Mouse (Mus musculus) neural tube, embryonic 12.5 days (tissue): Measurements from ENCODE around the gene Slc6a5. TPM values are rescaled to one million over a fixed set of nuclear protein-coding genes. Genes with fewer than 3 reads are reported as not detected.
"Not testable (repeated sequence)": the region's sequence is repeated elsewhere in the genome, so short reads cannot be mapped to it uniquely, and the experiment has no call there.

Source experiments
- ATAC-seq: fragments of 200-750 bp; cut with Nextera tagmentation; 2 replicates; pipeline ENCODE4 v1.8.0; 2017; ENCODE audit warnings: low read depth, mild to moderate bottlenecking, moderate TSS enrichment, moderate library complexity; ENCODE audit not compliant: low FRiP score
- H3K27ac ChIP-seq: fragments of 300-500 bp; sonication (generic); 2 replicates; pipeline ENCODE4 v1.5.1; 2016
- H3K27me3 ChIP-seq: fragments of 300-500 bp; sonication (generic); replicated peaks from 2 replicates; pipeline ENCODE4 v1.6.1; 2016; ENCODE audit warnings: mild to moderate bottlenecking
- H3K36me3 ChIP-seq: fragments of 300-500 bp; sonication (generic); 2 replicates; pipeline ENCODE4 v1.6.1; 2016; ENCODE audit warnings: mild to moderate bottlenecking
- H3K4me1 ChIP-seq: fragments of 300-500 bp; sonication (generic); 2 replicates; pipeline ENCODE4 v1.6.1; 2016
- H3K4me2 ChIP-seq: fragments of 300-500 bp; sonication (generic); replicated peaks from 2 replicates; pipeline ENCODE4 v1.6.1; 2016; ENCODE audit warnings: mild to moderate bottlenecking
- H3K4me3 ChIP-seq: fragments of 300-500 bp; sonication (generic); 2 replicates; pipeline ENCODE4 v1.5.1; 2016
- H3K9ac ChIP-seq: fragments of 300-500 bp; sonication (generic); 2 replicates; pipeline ENCODE4 v1.6.1; 2016; ENCODE audit warnings: mild to moderate bottlenecking
- H3K9me3 ChIP-seq: fragments of 300-500 bp; sonication (generic); 2 replicates; pipeline ENCODE4 v1.6.1; 2016; ENCODE audit warnings: mild to moderate bottlenecking
- WGBS: fragments of 180-500 bp; shearing (Covaris S2); methylation state at CpG from one replicate; pipeline ENCODE4 v1.1.7; 2016; 5-methylcytosine and 5-hydroxymethylcytosine counted together
- polyA plus RNA-seq: library from polyadenylated mRNA; unstranded; fragments of >200 nt; fragmentation: Nextera tagmentation; extraction: Ambion mirVana; gene quantifications from 2 replicates; pipeline ENCODE4 v1.2.1, GENCODE M21; 2016

Gene Slc6a5
- polyA plus RNA-seq, 1 experiment from 2014 or later = 13.5 TPM

GRCm38 (mm10) chr7:49914946-49915345, 5.0 kb downstream of the Slc6a5 start:
- Histone ChIP-seq H3K27me3 (peaks cover 88% of the 10 kb centered on the region), H3K4me3 (peak overlapping the region; percentile 45), H3K4me1 (peaks cover 4% of the 10 kb centered on the region; the same call in 1 of the 2 replicates), H3K36me3 (0 out of 2 replicates have a peak, but pooled peaks cover 3% of the 10 kb centered on the region), H3K27ac (no peak overlapping the region), H3K9me3 (no peaks in the 10 kb centered on the region), H3K9ac (peak overlapping the region; percentile 61), H3K4me2 (peak overlapping the region; percentile 55)
- 1% methylated on average over 9 of the region's 9 CpGs for WGBS
- ATAC-seq = no peak

- peak overlapping the region; percentile 45 for H3K4me3 ChIP-seq
- peak overlapping the region; percentile 55 for H3K4me2 ChIP-seq
- no peak overlapping the region for H3K27ac ChIP-seq
- under 1% methylated on average over 11 of the region's 11 CpGs for WGBS
- no peaks in the 10 kb centered on the region for H3K9me3 ChIP-seq
- H3K27me3 ChIP-seq = peaks cover 83% of the 10 kb centered on the region
- ATAC-seq = no peak
- 0 out of 2 replicates have a peak, but pooled peaks cover 3% of the 10 kb centered on the region for H3K36me3 ChIP-seq
- H3K4me1 ChIP-seq = peaks cover 4% of the 10 kb centered on the region; the same call in 1 of the 2 replicates
- peak overlapping the region; percentile 61 for H3K9ac ChIP-seq
Observed at GRCm38 (mm10) chr7:49915471-49915870, 5.5 kb downstream of the Slc6a5 start.

- peaks cover 43% of the 10 kb centered on the region for H3K27me3 ChIP-seq
- H3K4me1 ChIP-seq = peaks cover 4% of the 10 kb centered on the region; the same call in 1 of the 2 replicates
- 86% methylated on average over 4 of the region's 4 CpGs for WGBS
- no peak for ATAC-seq
- 0 out of 2 replicates have a peak, but pooled peaks cover 3% of the 10 kb centered on the region for H3K36me3 ChIP-seq
- H3K4me3 ChIP-seq = no peak overlapping the region
- H3K9me3 ChIP-seq = no peaks in the 10 kb centered on the region
- H3K9ac ChIP-seq = no peak overlapping the region
- H3K27ac ChIP-seq = no peak overlapping the region
- H3K4me2 ChIP-seq = no peak overlapping the region
Observed at GRCm38 (mm10) chr7:49919494-49919893, 9.5 kb downstream of the Slc6a5 start.

- Histone ChIP-seq H3K9ac (no peak overlapping the region), H3K4me1 (peaks cover 4% of the 10 kb centered on the region; the same call in 1 of the 2 replicates), H3K27me3 (peaks cover 33% of the 10 kb centered on the region), H3K36me3 (peaks cover 3% of the 10 kb centered on the region; the same call in 1 of the 2 replicates), H3K4me3 (no peak overlapping the region), H3K27ac (no peak overlapping the region), H3K9me3 (no peaks in the 10 kb centered on the region), H3K4me2 (no peak overlapping the region)
- no peak for ATAC-seq
- 78% methylated on average over 4 of the region's 4 CpGs for WGBS
Observed at GRCm38 (mm10) chr7:49920751-49921150, 10.8 kb downstream of the Slc6a5 start.

- Histone ChIP-seq H3K27me3 (peaks cover 11% of the 10 kb centered on the region; the same call in 1 of the 2 replicates), H3K4me2 (0 out of 2 replicates have a peak overlapping the region, but pooled peaks have one; percentile 18), H3K9me3 (no peaks in the 10 kb centered on the region), H3K4me3 (no peak overlapping the region), H3K4me1 (no peaks in the 10 kb centered on the region), H3K36me3 (peaks cover 3% of the 10 kb centered on the region; the same call in 1 of the 2 replicates), H3K27ac (no peak overlapping the region; the same call in 1 of the 2 replicates), H3K9ac (no peak overlapping the region)
- WGBS = 32% methylated on average over 4 of the region's 4 CpGs
- ATAC-seq = peak; percentile 75
Observed at GRCm38 (mm10) chr7:49922928-49923327, 13.0 kb downstream of the Slc6a5 start.

- H3K27ac ChIP-seq = no peak overlapping the region
- ATAC-seq = peak; percentile 87
Observed at GRCm38 (mm10) chr7:49923376-49923775, 13.4 kb downstream of the Slc6a5 start.

GRCm38 (mm10) chr7:49928571-49928970, 18.6 kb downstream of the Slc6a5 start:
- Histone ChIP-seq H3K4me3 (no peak overlapping the region), H3K27ac (no peak overlapping the region), H3K4me2 (no peak overlapping the region), H3K27me3 (0 out of 2 replicates have a peak, but pooled peaks cover 6% of the 10 kb centered on the region), H3K9ac (no peak overlapping the region), H3K36me3 (no peaks in the 10 kb centered on the region; the same call in 1 of the 2 replicates), H3K4me1 (no peaks in the 10 kb centered on the region), H3K9me3 (no peaks in the 10 kb centered on the region)
- ATAC-seq = no peak
- WGBS = 67% methylated on average over 3 of the region's 3 CpGs

More at GRCm38 (mm10) chr7:49923376-49923775, 13.4 kb downstream of the Slc6a5 start:
- no peak overlapping the region for H3K9ac ChIP-seq
- H3K4me1 ChIP-seq = no peaks in the 10 kb centered on the region
- H3K9me3 ChIP-seq = no peaks in the 10 kb centered on the region
- H3K27me3 ChIP-seq = peaks cover 6% of the 10 kb centered on the region; the same call in 1 of the 2 replicates
- H3K4me2 ChIP-seq = 0 out of 2 replicates have a peak overlapping the region, but pooled peaks have one; percentile 18
- under 1% methylated on average over 13 of the region's 13 CpGs for WGBS
- peaks cover 3% of the 10 kb centered on the region; the same call in 1 of the 2 replicates for H3K36me3 ChIP-seq
- H3K4me3 ChIP-seq = no peak overlapping the region

GRCm38 (mm10) chr7:49929999-49930398, 20.1 kb downstream of the Slc6a5 start:
- no peaks in the 10 kb centered on the region for H3K9me3 ChIP-seq
- H3K4me1 ChIP-seq = no peaks in the 10 kb centered on the region
- WGBS = 61% methylated on average over 4 of the region's 4 CpGs
- H3K4me2 ChIP-seq = no peak overlapping the region
- H3K36me3 ChIP-seq = no peaks in the 10 kb centered on the region; the same call in 1 of the 2 replicates
- H3K27ac ChIP-seq = no peak overlapping the region
- H3K27me3 ChIP-seq = 0 out of 2 replicates have a peak, but pooled peaks cover 4% of the 10 kb centered on the region
- no peak overlapping the region for H3K4me3 ChIP-seq
- no peak overlapping the region for H3K9ac ChIP-seq
- ATAC-seq = no peak

- not testable (repeated sequence) for H3K9ac ChIP-seq, H3K36me3 ChIP-seq, H3K9me3 ChIP-seq, H3K4me1 ChIP-seq, H3K4me2 ChIP-seq, H3K27me3 ChIP-seq, H3K27ac ChIP-seq, H3K4me3 ChIP-seq, ATAC-seq
- 86% methylated on average over 14 of the region's 14 CpGs for WGBS
Observed at GRCm38 (mm10) chr7:49933386-49934115, 23.6 kb downstream of the Slc6a5 start.

GRCm38 (mm10) chr7:49936821-49937220, 26.9 kb downstream of the Slc6a5 start:
- Histone ChIP-seq H3K36me3 (no peaks in the 10 kb centered on the region; the same call in 1 of the 2 replicates), H3K4me1 (no peaks in the 10 kb centered on the region), H3K9ac (no peak overlapping the region), H3K27me3 (no peaks in the 10 kb centered on the region), H3K9me3 (no peaks in the 10 kb centered on the region), H3K4me2 (no peak overlapping the region), H3K4me3 (no peak overlapping the region), H3K27ac (no peak overlapping the region)
- no peak for ATAC-seq
- WGBS = 86% methylated on average over 3 of the region's 3 CpGs

- Histone ChIP-seq H3K4me2 (no peak overlapping the region), H3K27me3 (no peaks in the 10 kb centered on the region), H3K4me1 (no peaks in the 10 kb centered on the region), H3K9ac (no peak overlapping the region), H3K27ac (no peak overlapping the region), H3K9me3 (no peaks in the 10 kb centered on the region), H3K4me3 (no peak overlapping the region), H3K36me3 (no peaks in the 10 kb centered on the region; the same call in 1 of the 2 replicates)
- 78% methylated on average over 3 of the region's 3 CpGs for WGBS
- ATAC-seq = no peak
Observed at GRCm38 (mm10) chr7:49942023-49942422, 32.1 kb downstream of the Slc6a5 start.

GRCm38 (mm10) chr7:49942490-49942889, 32.5 kb downstream of the Slc6a5 start:
- Histone ChIP-seq H3K4me3 (no peak overlapping the region), H3K27me3 (no peaks in the 10 kb centered on the region), H3K27ac (no peak overlapping the region), H3K4me1 (no peaks in the 10 kb centered on the region), H3K9me3 (no peaks in the 10 kb centered on the region), H3K9ac (no peak overlapping the region), H3K4me2 (no peak overlapping the region), H3K36me3 (no peaks in the 10 kb centered on the region; the same call in 1 of the 2 replicates)
- ATAC-seq = no peak
- 57% methylated on average over 5 of the region's 5 CpGs for WGBS
